Mouse (Mus musculus): ENCODE measurements around the gene Rgr. TPM values are rescaled to one million over a fixed set of nuclear protein-coding genes. Genes with fewer than 3 reads are reported as not detected.

Rgr gene
- total and polyA plus RNA-seq, 2 experiments from 2014 or later, result not detected

DNA sequence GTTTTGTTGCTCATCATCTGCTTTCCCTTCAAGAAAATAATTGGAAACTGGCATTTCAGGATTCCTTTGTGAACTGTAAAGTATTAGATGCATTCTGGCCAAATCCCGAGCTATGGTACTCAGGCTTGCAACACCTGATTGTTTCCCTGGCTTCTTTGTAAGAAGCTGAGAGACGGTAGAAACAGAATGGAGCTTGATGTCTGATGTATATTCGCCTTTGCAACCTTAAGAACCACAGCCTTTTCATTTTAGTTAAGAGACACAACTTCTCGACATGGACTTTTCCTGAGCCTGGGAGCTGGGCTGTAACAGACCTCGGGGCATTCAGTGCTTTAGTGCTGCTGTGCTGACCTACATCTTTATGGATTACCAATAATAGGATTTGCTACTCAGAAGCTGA is 18.9 kb upstream of the Rgr start, which contains the start of gene Lrit2:
Gene Lrit2 (plus strand): TSS at position 301 of the 400 bp plus-strand sequence.
- no peaks in the 10 kb centered on the region for H3K4me1 ChIP-seq (ENCODE audit: insufficient read depth, low read length)
- no peak for DNase-seq (ENCODE audit: low spot score)
- no peak within 1 kb of the TSS for H3K9ac ChIP-seq (replicated peaks; ENCODE audit: low read length)
- H3K9me3 ChIP-seq (ENCODE audit: low read length), result no peaks in the 10 kb centered on the region
- no peak within 1 kb of the TSS for H3K4me3 ChIP-seq (ENCODE audit: low read length)
- H3K27me3 ChIP-seq (ENCODE audit: insufficient read depth, low read length), result no peaks in the 10 kb centered on the region
- no peak within 1 kb of the TSS for H3K4me2 ChIP-seq (ENCODE audit: low read depth, low read length)
- no peak within 1 kb of the TSS for H3K27ac ChIP-seq
- ATAC-seq, result no peak
- 67% methylated on average over 5 of the region's 5 CpGs for WGBS
- H3K36me3 ChIP-seq (ENCODE audit: insufficient read depth, low read length), result no peaks in the 10 kb centered on the region
- no peak for TF ChIP-seq CTCF (IDR thresholded peaks at IDR 0.05; ENCODE audit: low read depth)

DNA sequence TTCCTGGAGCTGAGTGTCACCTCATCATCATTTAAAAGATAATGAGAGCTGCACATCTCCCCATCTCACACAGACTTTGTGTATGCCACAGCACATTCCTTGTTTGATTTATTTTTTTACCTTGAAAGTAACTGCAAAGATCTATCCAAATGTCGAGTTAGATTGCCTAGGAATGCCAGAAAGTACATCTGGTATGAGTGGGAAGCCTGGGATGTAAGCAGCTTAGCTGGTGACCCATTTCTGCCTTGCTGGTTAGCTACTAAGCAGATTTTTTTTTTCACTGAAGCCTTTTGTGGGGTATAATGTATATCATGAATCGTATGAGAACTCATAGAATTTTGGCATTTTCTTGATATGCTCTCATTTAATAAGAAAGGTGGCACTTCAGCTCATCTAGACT is 17.9 kb upstream of the Rgr start:
- Histone ChIP-seq H3K4me2 (ENCODE audit: low read depth, low read length) (no peak overlapping the region), H3K4me1 (ENCODE audit: insufficient read depth, low read length) (no peaks in the 10 kb centered on the region), H3K27me3 (ENCODE audit: insufficient read depth, low read length) (no peaks in the 10 kb centered on the region), H3K4me3 (ENCODE audit: low read length) (no peak overlapping the region), H3K36me3 (ENCODE audit: insufficient read depth, low read length) (no peaks in the 10 kb centered on the region), H3K9ac (replicated peaks; ENCODE audit: low read length) (no peak overlapping the region), H3K27ac (no peak overlapping the region), H3K9me3 (ENCODE audit: low read length) (no peaks in the 10 kb centered on the region)
- no peak for ATAC-seq
- no peak for TF ChIP-seq CTCF (IDR thresholded peaks at IDR 0.05; ENCODE audit: low read depth)
- DNase-seq (ENCODE audit: low spot score), result no peak
- 50% methylated on average over 2 of the region's 2 CpGs for WGBS

DNA sequence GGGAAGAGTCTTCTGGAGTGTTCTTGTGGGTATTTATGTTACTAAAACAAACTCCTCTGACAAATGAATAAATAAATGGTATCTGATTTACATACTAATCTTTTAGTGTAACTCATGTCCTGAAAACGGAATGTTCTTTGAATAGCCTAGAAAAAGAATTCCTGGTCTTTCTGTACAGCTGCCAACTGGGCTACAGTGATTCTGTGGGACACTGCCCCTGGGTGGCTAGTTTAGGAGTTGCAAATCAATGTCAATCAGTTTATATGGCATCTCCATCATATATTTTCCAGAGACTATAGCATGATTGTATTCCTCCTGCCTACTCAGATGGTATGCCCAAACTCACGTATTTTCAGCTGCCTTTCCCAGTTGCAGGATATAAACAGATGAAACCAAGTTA is 16.1 kb upstream of the Rgr start:
- Histone ChIP-seq H3K4me1 (ENCODE audit: insufficient read depth, low read length) (no peaks in the 10 kb centered on the region), H3K9me3 (ENCODE audit: low read length) (no peaks in the 10 kb centered on the region), H3K36me3 (ENCODE audit: insufficient read depth, low read length) (no peaks in the 10 kb centered on the region), H3K4me2 (ENCODE audit: low read depth, low read length) (no peak overlapping the region), H3K9ac (replicated peaks; ENCODE audit: low read length) (no peak overlapping the region), H3K4me3 (ENCODE audit: low read length) (no peak overlapping the region), H3K27ac (no peak overlapping the region), H3K27me3 (ENCODE audit: insufficient read depth, low read length) (no peaks in the 10 kb centered on the region)
- TF ChIP-seq CTCF (IDR thresholded peaks at IDR 0.05; ENCODE audit: low read depth), result peak; percentile 31
- ATAC-seq (no peak), DNase-seq (ENCODE audit: low spot score) (no peak)
- WGBS, result 58% methylated on average over 2 of the region's 2 CpGs

DNA sequence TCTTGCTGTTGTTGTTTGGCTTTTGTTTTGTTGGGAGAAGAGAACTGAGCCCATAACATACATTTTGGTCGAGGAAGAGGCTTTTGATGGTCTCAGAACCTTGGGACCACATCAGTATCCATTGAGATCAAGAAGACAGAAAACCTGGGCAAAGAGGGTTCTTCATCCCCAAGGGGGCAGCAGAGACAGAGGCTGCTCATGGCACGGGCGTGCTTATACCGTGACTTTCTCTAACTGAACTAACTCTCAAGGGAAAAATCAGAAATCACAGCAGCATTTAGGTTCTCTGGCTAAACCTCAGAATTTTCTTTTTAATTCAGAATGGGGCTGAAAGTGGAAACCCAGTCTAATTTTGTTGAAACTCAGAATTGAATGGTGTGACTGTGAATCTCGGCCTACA is 14.3 kb downstream of the Rgr start:
- H3K27me3 ChIP-seq (ENCODE audit: insufficient read depth, low read length), result no peaks in the 10 kb centered on the region
- no peak overlapping the region for H3K9ac ChIP-seq (replicated peaks; ENCODE audit: low read length)
- DNase-seq (ENCODE audit: low spot score) (peak; percentile 60), ATAC-seq (no peak)
- no peak overlapping the region for H3K4me3 ChIP-seq (ENCODE audit: low read length)
- H3K27ac ChIP-seq, result no peak overlapping the region
- peak; percentile 60 for TF ChIP-seq CTCF (IDR thresholded peaks at IDR 0.05; ENCODE audit: low read depth)
- no peaks in the 10 kb centered on the region for H3K9me3 ChIP-seq (ENCODE audit: low read length)
- H3K4me2 ChIP-seq (ENCODE audit: low read depth, low read length), result no peak overlapping the region
- no peaks in the 10 kb centered on the region for H3K36me3 ChIP-seq (ENCODE audit: insufficient read depth, low read length)
- WGBS, result 33% methylated on average over 5 of the region's 5 CpGs
- H3K4me1 ChIP-seq (ENCODE audit: insufficient read depth, low read length), result no peaks in the 10 kb centered on the region

DNA sequence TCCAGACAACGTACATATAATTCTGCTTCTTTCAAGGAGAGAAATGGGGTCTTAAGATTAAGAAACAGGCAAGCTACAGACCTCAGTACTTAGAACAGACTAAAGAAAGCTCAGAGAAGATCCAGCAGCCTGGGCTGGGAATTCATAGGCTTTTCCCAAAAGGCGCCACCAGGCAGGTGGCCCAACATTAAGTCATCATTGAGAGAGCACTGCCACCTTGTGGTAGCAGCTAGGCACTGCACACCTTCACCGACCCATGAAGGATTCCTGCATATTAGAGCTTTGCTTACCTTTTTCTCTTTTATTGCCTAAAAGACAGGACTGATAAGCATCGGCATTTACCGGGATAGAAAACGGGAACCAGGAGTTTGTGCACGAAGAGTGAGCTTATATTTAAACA is 15.5 kb downstream of the Rgr start:
- DNase-seq (ENCODE audit: low spot score) (peak; percentile 92), ATAC-seq (peak; percentile 71)
- Histone ChIP-seq H3K27ac (peak overlapping the region; percentile 43; the same call in 1 of the 2 replicates), H3K4me2 (ENCODE audit: low read depth, low read length) (peak overlapping the region; percentile 33), H3K9ac (replicated peaks; ENCODE audit: low read length) (no peak overlapping the region), H3K9me3 (ENCODE audit: low read length) (no peaks in the 10 kb centered on the region), H3K27me3 (ENCODE audit: insufficient read depth, low read length) (no peaks in the 10 kb centered on the region), H3K36me3 (ENCODE audit: insufficient read depth, low read length) (no peaks in the 10 kb centered on the region), H3K4me3 (ENCODE audit: low read length) (no peak overlapping the region), H3K4me1 (ENCODE audit: insufficient read depth, low read length) (no peaks in the 10 kb centered on the region)
- 16% methylated on average over 7 of the region's 7 CpGs for WGBS
- peak; percentile 97 for TF ChIP-seq CTCF (IDR thresholded peaks at IDR 0.05; ENCODE audit: low read depth)

DNA sequence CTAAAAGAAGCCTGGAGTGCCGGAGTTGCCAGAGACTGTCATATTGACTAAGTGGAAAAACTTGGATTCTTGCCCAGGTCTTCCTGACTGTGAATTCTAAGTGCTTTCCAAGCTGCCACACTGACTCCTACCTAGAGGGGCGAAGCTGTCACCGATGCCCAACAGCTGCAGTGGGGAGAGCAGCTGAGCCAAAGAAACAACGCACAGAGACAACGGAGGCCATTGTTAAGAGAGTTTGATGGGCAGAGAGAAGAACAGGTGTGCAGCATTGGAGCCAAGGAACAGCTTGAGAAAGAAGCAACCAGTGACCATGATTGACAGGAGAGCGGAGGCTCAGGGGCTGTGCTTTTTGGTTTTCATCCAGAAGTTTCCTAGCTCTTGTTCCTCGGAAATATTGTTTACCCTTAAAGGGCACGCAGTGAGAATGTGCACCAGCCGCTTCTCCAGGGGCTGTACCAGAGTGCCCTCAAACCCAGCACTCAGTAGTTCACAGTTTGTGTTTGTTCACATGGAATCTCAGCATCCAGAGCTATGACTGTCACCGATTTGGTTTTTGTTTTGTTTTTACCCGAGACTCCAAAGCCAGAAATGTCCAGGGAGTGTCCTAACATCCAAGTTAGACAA is 16.2 kb downstream of the Rgr start:
- H3K36me3 ChIP-seq (ENCODE audit: insufficient read depth, low read length), result no peaks in the 10 kb centered on the region
- ATAC-seq, result peak; percentile 90
- peak overlapping the region; percentile 33 for H3K4me2 ChIP-seq (ENCODE audit: low read depth, low read length)
- H3K9ac ChIP-seq (replicated peaks; ENCODE audit: low read length), result no peak overlapping the region
- DNase-seq (ENCODE audit: low spot score), result peak; percentile 88
- no peaks in the 10 kb centered on the region for H3K4me1 ChIP-seq (ENCODE audit: insufficient read depth, low read length)
- H3K4me3 ChIP-seq (ENCODE audit: low read length), result no peak overlapping the region
- WGBS, result 31% methylated on average over 11 of the region's 11 CpGs
- peak overlapping the region; percentile 43; the same call in 1 of the 2 replicates for H3K27ac ChIP-seq
- no peaks in the 10 kb centered on the region for H3K9me3 ChIP-seq (ENCODE audit: low read length)
- no peaks in the 10 kb centered on the region for H3K27me3 ChIP-seq (ENCODE audit: insufficient read depth, low read length)
- TF ChIP-seq CTCF (IDR thresholded peaks at IDR 0.05; ENCODE audit: low read depth), result peak; percentile 25; the same call in 1 of the 2 replicates

DNA sequence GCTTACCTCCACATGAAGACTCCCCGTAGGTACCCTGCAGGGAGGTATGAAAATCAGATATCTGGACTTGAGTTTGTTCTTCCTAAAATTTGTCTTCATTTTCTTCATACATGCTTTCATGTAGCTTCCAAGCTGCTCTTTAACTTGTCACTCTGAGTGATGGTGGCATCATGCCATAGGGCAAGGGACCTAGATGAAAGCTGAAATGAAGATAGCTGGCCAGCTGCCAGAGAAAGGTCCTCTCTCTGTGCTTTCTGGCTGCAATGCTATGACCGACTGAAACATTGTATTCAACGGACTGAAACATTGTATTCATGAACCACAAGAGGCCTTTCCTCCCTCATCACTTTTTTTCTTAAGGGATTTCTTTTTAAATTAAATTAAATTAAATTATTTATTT is 20.2 kb downstream of the Rgr start:
- ATAC-seq (no peak), DNase-seq (ENCODE audit: low spot score) (peak; percentile 81)
- Histone ChIP-seq H3K27me3 (ENCODE audit: insufficient read depth, low read length) (no peaks in the 10 kb centered on the region), H3K9ac (replicated peaks; ENCODE audit: low read length) (no peak overlapping the region), H3K9me3 (ENCODE audit: low read length) (no peaks in the 10 kb centered on the region), H3K27ac (no peak overlapping the region), H3K4me3 (ENCODE audit: low read length) (no peak overlapping the region), H3K4me1 (ENCODE audit: insufficient read depth, low read length) (no peaks in the 10 kb centered on the region), H3K4me2 (ENCODE audit: low read depth, low read length) (no peak overlapping the region), H3K36me3 (ENCODE audit: insufficient read depth, low read length) (no peaks in the 10 kb centered on the region)
- WGBS, result 57% methylated on average over 3 of the region's 3 CpGs
- no peak for TF ChIP-seq CTCF (IDR thresholded peaks at IDR 0.05; ENCODE audit: low read depth)

All from hindbrain, postnatal 0 days (tissue).